Mouse (Mus musculus) CH12.LX (cell line): Measurements from ENCODE around the gene Ptges3.
A peak's percentile ranks its signal among the peaks of the same experiment; 100 is the strongest.

ENCODE experiments used
- BHLHE40 ChIP-seq: IDR thresholded peaks from 2 replicates; pipeline ENCODE4 v1.6.1; 2011; ENCODE audit warnings: mild to moderate bottlenecking, low read depth, low read length, improper control_type of control experiment
- CTCF ChIP-seq, 2 experiments: IDR thresholded peaks in 1 of 2; conservative IDR thresholded peaks in 1 of 2; 2 replicates each; pipeline ENCODE4 v1.5.1; 2011 to 2012; ENCODE audit warnings: low read depth in 2 of 2, low read length in 2 of 2, improper control_type of control experiment in 1 of 2, inconsistent platforms in 1 of 2, mild to moderate bottlenecking in 1 of 2, moderate library complexity in 1 of 2
- GABPA ChIP-seq: IDR thresholded peaks from 2 replicates; pipeline ENCODE4 v1.6.1; 2012; ENCODE audit warnings: low read depth, low read length, improper control_type of control experiment, inconsistent platforms; ENCODE audit not compliant: insufficient replicate concordance
- IRF4 ChIP-seq: IDR thresholded peaks from 2 replicates; pipeline ENCODE4 v1.6.1; 2014; ENCODE audit warnings: low read depth, mild to moderate bottlenecking, inconsistent platforms, low read length, improper control_type of control experiment
- KAT2A ChIP-seq: IDR thresholded peaks from 2 replicates; pipeline ENCODE4 v1.6.1; 2012; ENCODE audit warnings: low read length, improper control_type of control experiment, inconsistent platforms; ENCODE audit not compliant: insufficient replicate concordance
- MAX ChIP-seq: IDR thresholded peaks from 2 replicates; pipeline ENCODE4 v1.6.1; 2011; ENCODE audit warnings: low read length, improper control_type of control experiment
- NRF1 ChIP-seq: IDR thresholded peaks from 2 replicates; pipeline ENCODE4 v1.6.1; 2014; ENCODE audit warnings: low read depth, mild to moderate bottlenecking, inconsistent platforms, low read length, improper control_type of control experiment, moderate library complexity
- POLR2A ChIP-seq: IDR thresholded peaks from 2 replicates; pipeline ENCODE4 v1.6.1; 2011; ENCODE audit warnings: low read depth, mild to moderate bottlenecking, improper control_type of control experiment, low read length
- RAD21 ChIP-seq: IDR thresholded peaks from 2 replicates; pipeline ENCODE4 v1.6.1; 2011; ENCODE audit warnings: low read depth, mild to moderate bottlenecking, low read length, improper control_type of control experiment, moderate library complexity
- SMC3 ChIP-seq: IDR thresholded peaks from 2 replicates; pipeline ENCODE4 v1.6.1; 2011; ENCODE audit warnings: low read depth, low read length, improper control_type of control experiment
- TBP ChIP-seq: conservative IDR thresholded peaks from 2 replicates; pipeline ENCODE4 v1.6.1; 2011; ENCODE audit warnings: low read depth, low read length, improper control_type of control experiment
- ZC3H11A ChIP-seq: IDR thresholded peaks from 2 replicates; pipeline ENCODE4 v1.6.1; 2012; ENCODE audit warnings: low read depth, mild to moderate bottlenecking, inconsistent platforms, low read length, improper control_type of control experiment

DNA sequence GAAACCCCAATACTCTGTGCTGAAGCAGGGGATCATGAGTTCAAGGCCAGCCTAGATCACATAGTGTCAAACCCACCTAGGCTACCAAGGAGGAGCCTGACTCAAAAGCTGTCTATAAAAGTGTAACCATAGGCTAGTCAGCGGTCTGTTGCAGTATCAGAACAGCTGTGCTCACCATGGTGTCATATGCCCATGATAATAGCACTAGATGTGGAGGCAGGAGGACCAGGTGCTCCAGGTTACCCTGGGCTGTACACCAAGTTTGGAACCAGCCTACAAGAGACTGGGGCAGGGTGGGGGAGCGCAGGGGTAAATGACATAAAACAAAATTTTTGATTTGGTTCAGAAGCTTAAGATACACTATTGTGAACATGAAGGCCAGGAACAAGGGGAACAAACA lies 9.0 kb upstream of the Ptges3 start:
- TF ChIP-seq POLR2A (peak; percentile 41), BHLHE40 (no peak), CTCF (conservative IDR thresholded peaks at IDR 0.05 in 1 of 2, IDR thresholded peaks at IDR 0.05 in 1 of 2; ENCODE audit: low read depth in 2 of 2, low read length in 2 of 2) (no peak), ZC3H11A (no peak), MAX (no peak), SMC3 (no peak), IRF4 (no peak), KAT2A (no peak), NRF1 (no peak), RAD21 (no peak), GABPA (no peak), TBP (no peak)
